Comparison of ENCODE assay signal across 8 mouse cellular contexts in genomic region chr16:72662837-72663350, GRCm38 (mm10).
DNase-seq lines count a peak whose midpoint lies in the region; ATAC-seq lines count a peak whose summit lies in the region.

No protein-coding gene starts in this region.

- H3K4me2 ChIP-seq in intestine, embryonic 16.5 days (ENCODE audit: low read depth, low read length): peak overlapping the region; percentile 90
- peak overlapping the region; percentile 57 for H3K4me2 ChIP-seq in midbrain, embryonic 11.5 days
- H3K4me2 ChIP-seq in stomach, embryonic 14.5 days (replicated peaks; ENCODE audit: low read depth, low read length): peak overlapping the region; percentile 54

- ATAC-seq in intestine, embryonic 16.5 days: peak; percentile 91
- peak; percentile 92 for ATAC-seq in midbrain, embryonic 11.5 days (ENCODE audit: low FRiP score)
- peak; percentile 86 for ATAC-seq in stomach, embryonic 14.5 days (ENCODE audit: insufficient number of reproducible peaks, insufficient read depth, low FRiP score, low read depth)
- no peak for ATAC-seq in granulocyte monocyte progenitor cell, adult 5-6 weeks (replicated peaks; ENCODE audit: poor library complexity, severe bottlenecking)

- DNase-seq in adrenal gland, postnatal 25 days: peak; percentile 79
- peak; percentile 93 for DNase-seq in embryo, embryonic 9.5 days (ENCODE audit: extremely low spot score)
- DNase-seq in gastrocnemius, postnatal 4 days (ENCODE audit: low spot score in 2 of 2): peak; percentile 55 to 76
- DNase-seq in left cerebral cortex, postnatal 36 days (ENCODE audit: low spot score in 2 of 2): peak; percentile 74 to 78
- DNase-seq in midbrain, embryonic 11.5 days (ENCODE audit: low spot score, missing footprints): peak; percentile 99

- H3K9me3 ChIP-seq in intestine, embryonic 16.5 days (ENCODE audit: control insufficient read depth, low read length): no peaks in the 10 kb centered on the region
- no peaks in the 10 kb centered on the region for H3K9me3 ChIP-seq in midbrain, embryonic 11.5 days (ENCODE audit: control insufficient read depth, low read length)
- no peaks in the 10 kb centered on the region for H3K9me3 ChIP-seq in stomach, embryonic 14.5 days (ENCODE audit: control insufficient read depth, low read depth, low read length)

- H3K4me3 ChIP-seq in intestine, embryonic 16.5 days (ENCODE audit: low read length): peak overlapping the region; percentile 79
- H3K4me3 ChIP-seq in midbrain, embryonic 11.5 days (ENCODE audit: low read depth, low read length): peak overlapping the region; percentile 56
- peak overlapping the region; percentile 83 for H3K4me3 ChIP-seq in stomach, embryonic 14.5 days (ENCODE audit: low read depth, low read length)

- peak overlapping the region; percentile 94 for H3K27ac ChIP-seq in intestine, embryonic 16.5 days (ENCODE audit: low read length)
- H3K27ac ChIP-seq in midbrain, embryonic 11.5 days (ENCODE audit: low read depth, low read length): peak overlapping the region; percentile 68
- H3K27ac ChIP-seq in stomach, embryonic 14.5 days (ENCODE audit: low read length): peak overlapping the region; percentile 98

- no peaks in the 10 kb centered on the region for H3K27me3 ChIP-seq in intestine, embryonic 16.5 days (replicated peaks; ENCODE audit: control insufficient read depth, insufficient read depth, low read length)
- H3K27me3 ChIP-seq in midbrain, embryonic 11.5 days (ENCODE audit: control insufficient read depth, insufficient read depth, low read length): no peaks in the 10 kb centered on the region
- H3K27me3 ChIP-seq in stomach, embryonic 14.5 days (ENCODE audit: control insufficient read depth, insufficient read depth, low read length): no peaks in the 10 kb centered on the region

- no peaks in the 10 kb centered on the region for H3K4me1 ChIP-seq in intestine, embryonic 16.5 days (ENCODE audit: control insufficient read depth, insufficient read depth, low read length)
- peaks cover 11% of the 10 kb centered on the region for H3K4me1 ChIP-seq in midbrain, embryonic 11.5 days (ENCODE audit: control insufficient read depth, insufficient read depth, low read length)
- peaks cover 20% of the 10 kb centered on the region; the same call in 1 of the 2 replicates for H3K4me1 ChIP-seq in stomach, embryonic 14.5 days (ENCODE audit: control insufficient read depth, insufficient read depth, low read length)

- under 1% methylated on average over 26 of the region's 26 CpGs for WGBS in intestine, embryonic 16.5 days
- under 1% methylated on average over 26 of the region's 26 CpGs for WGBS in midbrain, embryonic 11.5 days
- under 1% methylated on average over 26 of the region's 26 CpGs for WGBS in stomach, embryonic 14.5 days

- no peaks in the 10 kb centered on the region for H3K36me3 ChIP-seq in intestine, embryonic 16.5 days (ENCODE audit: control insufficient read depth, insufficient read depth, low read length)
- no peaks in the 10 kb centered on the region for H3K36me3 ChIP-seq in midbrain, embryonic 11.5 days (ENCODE audit: control insufficient read depth, insufficient read depth, low read length)
- H3K36me3 ChIP-seq in stomach, embryonic 14.5 days (ENCODE audit: control insufficient read depth, insufficient read depth, low read length): no peaks in the 10 kb centered on the region

- peak overlapping the region; percentile 76 for H3K9ac ChIP-seq in intestine, embryonic 16.5 days (ENCODE audit: low read depth, low read length)
- H3K9ac ChIP-seq in midbrain, embryonic 11.5 days (ENCODE audit: low read length): peak overlapping the region; percentile 78
- H3K9ac ChIP-seq in stomach, embryonic 14.5 days (replicated peaks; ENCODE audit: low read depth, low read length): peak overlapping the region; percentile 78

- intact Hi-C loops in left cerebral cortex, postnatal 36 days (cut with DNase I): loop anchor here (5.0 kb wide), 1 partner anchor 314 kb away; no protein-coding TSS in a partner anchor
